Mouse (Mus musculus) intestine, postnatal 0 days (tissue): ENCODE data around the gene Bbs9. TPM values are rescaled to one million over a fixed set of nuclear protein-coding genes. Genes with fewer than 3 reads are reported as not detected.

Experiments
- ATAC-seq: fragments of 200-750 bp; cut with Nextera tagmentation; 2 replicates; pipeline ENCODE4 v1.8.0; 2017; ENCODE audit warnings: mild to moderate bottlenecking, moderate TSS enrichment, moderate library complexity
- H3K27ac ChIP-seq: fragments of 300-500 bp; sonication (generic); 2 replicates; pipeline ENCODE4 v1.5.1; 2014; ENCODE audit warnings: mild to moderate bottlenecking, low read depth, low read length, moderate library complexity
- H3K27me3 ChIP-seq: fragments of 300-500 bp; sonication (generic); replicated peaks from 2 replicates; pipeline ENCODE4 v1.6.1; 2014; ENCODE audit warnings: low read length, mixed read lengths; ENCODE audit not compliant: control insufficient read depth, insufficient read depth
- H3K36me3 ChIP-seq: fragments of 300-500 bp; sonication (generic); 2 replicates; pipeline ENCODE4 v1.6.1; 2014; ENCODE audit warnings: mild to moderate bottlenecking, moderate library complexity; ENCODE audit not compliant: control insufficient read depth, insufficient read depth
- H3K4me1 ChIP-seq: fragments of 300-500 bp; sonication (generic); replicated peaks from 2 replicates; pipeline ENCODE4 v1.6.1; 2014; ENCODE audit warnings: antibody characterized with exemption, low read length, mixed read lengths; ENCODE audit not compliant: control insufficient read depth, insufficient read depth
- H3K4me2 ChIP-seq: fragments of 300-500 bp; sonication (generic); replicated peaks from 2 replicates; pipeline ENCODE4 v1.6.1; 2014; ENCODE audit warnings: low read depth, mild to moderate bottlenecking, moderate library complexity
- H3K4me3 ChIP-seq: fragments of 300-500 bp; sonication (generic); 2 replicates; pipeline ENCODE4 v1.5.1; 2014; ENCODE audit warnings: low read depth, low read length
- H3K9ac ChIP-seq: fragments of 300-500 bp; sonication (generic); 2 replicates; pipeline ENCODE4 v1.6.1; 2014; ENCODE audit warnings: mild to moderate bottlenecking, low read depth, low read length
- H3K9me3 ChIP-seq: fragments of 300-500 bp; sonication (generic); 2 replicates; pipeline ENCODE4 v1.6.1; 2016; ENCODE audit warnings: mixed run types; ENCODE audit not compliant: control insufficient read depth
- CTCF ChIP-seq: sonication (generic); IDR thresholded peaks from 2 replicates; pipeline ENCODE4 v1.5.1; 2016; ENCODE audit warnings: low read depth, mild to moderate bottlenecking, control low read depth, antibody characterized with exemption, moderate library complexity
- WGBS: fragments of 180-500 bp; shearing (Covaris S2); extraction: QIAGEN DNeasy Blood & Tissue Kit; methylation state at CpG from one replicate; pipeline ENCODE4 v1.1.7; 2014; 5-methylcytosine and 5-hydroxymethylcytosine counted together
- polyA plus RNA-seq: library from polyadenylated mRNA; unstranded; fragments of >200 nt; fragmentation: Nextera tagmentation; extraction: Ambion mirVana; gene quantifications from 2 replicates; pipeline ENCODE4 v1.2.1, GENCODE M21; 2015

The Bbs9 gene
- polyA plus RNA-seq, 1 experiment from 2014 or later, result 4.9 TPM

- 92% methylated on average over 3 of the region's 3 CpGs for WGBS
- H3K27me3 ChIP-seq, result no peaks in the 10 kb centered on the region
Observed at GRCm38 (mm10) chr9:22461946-22462345, 13.6 kb upstream of the Bbs9 start.

GRCm38 (mm10) chr9:22466212-22466611, 9.3 kb upstream of the Bbs9 start:
- 98% methylated on average over 5 of the region's 5 CpGs for WGBS
- no peaks in the 10 kb centered on the region for H3K27me3 ChIP-seq
- H3K9ac ChIP-seq, result no peak overlapping the region
- H3K27ac ChIP-seq, result no peak overlapping the region
- H3K4me1 ChIP-seq, result no peaks in the 10 kb centered on the region
- TF ChIP-seq CTCF, result no peak
- no peak overlapping the region for H3K4me2 ChIP-seq
- no peaks in the 10 kb centered on the region for H3K9me3 ChIP-seq
- H3K4me3 ChIP-seq, result no peak overlapping the region
- H3K36me3 ChIP-seq, result peaks cover 9% of the 10 kb centered on the region
- ATAC-seq, result no peak

More at GRCm38 (mm10) chr9:22461946-22462345, 13.6 kb upstream of the Bbs9 start:
- H3K4me3 ChIP-seq, result no peak overlapping the region
- peaks cover 25% of the 10 kb centered on the region for H3K36me3 ChIP-seq
- no peak overlapping the region for H3K4me2 ChIP-seq
- no peaks in the 10 kb centered on the region for H3K4me1 ChIP-seq
- no peak for TF ChIP-seq CTCF
- H3K27ac ChIP-seq, result no peak overlapping the region
- H3K9me3 ChIP-seq, result no peaks in the 10 kb centered on the region
- no peak for ATAC-seq
- no peak overlapping the region for H3K9ac ChIP-seq

GRCm38 (mm10) chr9:22467371-22468169, 7.9 kb upstream of the Bbs9 start:
- Histone ChIP-seq H3K4me1 (no peaks in the 10 kb centered on the region), H3K9me3 (no peaks in the 10 kb centered on the region), H3K4me3 (peak overlapping the region; percentile 95), H3K27me3 (no peaks in the 10 kb centered on the region), H3K36me3 (no peaks in the 10 kb centered on the region; the same call in 1 of the 2 replicates), H3K9ac (peak overlapping the region; percentile 93), H3K27ac (peak overlapping the region; percentile 98), H3K4me2 (peak overlapping the region; percentile 84)
- ATAC-seq, result peak; percentile 75
- no peak for TF ChIP-seq CTCF
- WGBS, result under 1% methylated on average over 73 of the region's 73 CpGs

GRCm38 (mm10) chr9:22468170-22468898, 7.2 kb upstream of the Bbs9 start:
- no peak for TF ChIP-seq CTCF
- WGBS, result 4% methylated on average over 43 of the region's 43 CpGs
- H3K4me1 ChIP-seq, result no peaks in the 10 kb centered on the region
- H3K9me3 ChIP-seq, result no peaks in the 10 kb centered on the region
- H3K4me3 ChIP-seq, result peak overlapping the region; percentile 95
- no peaks in the 10 kb centered on the region for H3K27me3 ChIP-seq
- peak; percentile 85 for ATAC-seq
- H3K27ac ChIP-seq, result peak overlapping the region; percentile 98
- peak overlapping the region; percentile 84 for H3K4me2 ChIP-seq
- H3K36me3 ChIP-seq, result no peaks in the 10 kb centered on the region; the same call in 1 of the 2 replicates
- peak overlapping the region; percentile 93 for H3K9ac ChIP-seq

- no peak overlapping the region for H3K4me2 ChIP-seq
- no peak overlapping the region for H3K4me3 ChIP-seq
- no peak for TF ChIP-seq CTCF
- H3K27ac ChIP-seq, result no peak overlapping the region
- ATAC-seq, result no peak
- H3K9me3 ChIP-seq, result no peaks in the 10 kb centered on the region
- no peak overlapping the region for H3K9ac ChIP-seq
- H3K4me1 ChIP-seq, result no peaks in the 10 kb centered on the region
- no peaks in the 10 kb centered on the region for H3K27me3 ChIP-seq
- 77% methylated on average over 8 of the region's 8 CpGs for WGBS
- no peaks in the 10 kb centered on the region; the same call in 1 of the 2 replicates for H3K36me3 ChIP-seq
Observed at GRCm38 (mm10) chr9:22468899-22469259, 6.6 kb upstream of the Bbs9 start.

GRCm38 (mm10) chr9:22469643-22470042, 5.9 kb upstream of the Bbs9 start, which contains the start of gene Rp9:
Gene Rp9, minus strand, starts transcription at chr9:22469743.
- WGBS, result 80% methylated on average over 3 of the region's 3 CpGs
- no peak for TF ChIP-seq CTCF
- Histone ChIP-seq H3K4me1 (no peaks in the 10 kb centered on the region), H3K36me3 (no peaks in the 10 kb centered on the region; the same call in 1 of the 2 replicates), H3K27ac (peak within 1 kb of the TSS; percentile 98; the same call in 1 of the 2 replicates), H3K4me3 (peak within 1 kb of the TSS; percentile 95), H3K4me2 (peak within 1 kb of the TSS; percentile 84), H3K9ac (peak within 1 kb of the TSS; percentile 93; the same call in 1 of the 2 replicates), H3K9me3 (no peaks in the 10 kb centered on the region), H3K27me3 (no peaks in the 10 kb centered on the region)
- ATAC-seq, result no peak
